Mouse (Mus musculus): Measurements from ENCODE around the gene Pigq. TPM values are rescaled to one million over a fixed set of nuclear protein-coding genes. Genes with fewer than 3 reads are reported as not detected.

Gene Pigq
- polyA plus RNA-seq, 1 experiment from 2014 or later = 59.9 TPM

- no peak for DNase-seq (ENCODE audit: low spot score)
- Histone ChIP-seq H3K27ac (ENCODE audit: low read depth) (no peak overlapping the region), H3K27me3 (replicated peaks; ENCODE audit: control insufficient read depth, insufficient read depth, low read length) (peaks cover 17% of the 10 kb centered on the region), H3K4me2 (ENCODE audit: low read length) (no peak overlapping the region), H3K9ac (ENCODE audit: low read length) (no peak overlapping the region), H3K9me3 (ENCODE audit: control insufficient read depth, low read length) (no peaks in the 10 kb centered on the region), H3K36me3 (ENCODE audit: control insufficient read depth, insufficient read depth, low read length) (no peaks in the 10 kb centered on the region), H3K4me1 (replicated peaks; ENCODE audit: control insufficient read depth, insufficient read depth, low read length) (no peaks in the 10 kb centered on the region), H3K4me3 (ENCODE audit: low read depth, low read length) (no peak overlapping the region)
- no peak for ATAC-seq (replicated peaks; ENCODE audit: low FRiP score, low TSS enrichment, low read depth)
- 74% methylated on average over 7 of the region's 7 CpGs for WGBS
Observed at GRCm38 (mm10) chr17:25946349-25946748, 1.6 kb upstream of the Pigq start.

GRCm38 (mm10) chr17:25945517-25946155 lies 900 bp upstream of the Pigq start:
- ATAC-seq (replicated peaks; ENCODE audit: low FRiP score, low TSS enrichment, low read depth) (no peak), DNase-seq (ENCODE audit: low spot score) (no peak)
- H3K9ac ChIP-seq (ENCODE audit: low read length) = no peak overlapping the region
- H3K27ac ChIP-seq (ENCODE audit: low read depth) = no peak overlapping the region
- peaks cover 10% of the 10 kb centered on the region for H3K27me3 ChIP-seq (replicated peaks; ENCODE audit: control insufficient read depth, insufficient read depth, low read length)
- no peaks in the 10 kb centered on the region for H3K9me3 ChIP-seq (ENCODE audit: control insufficient read depth, low read length)
- H3K36me3 ChIP-seq (ENCODE audit: control insufficient read depth, insufficient read depth, low read length) = no peaks in the 10 kb centered on the region
- H3K4me3 ChIP-seq (ENCODE audit: low read depth, low read length) = no peak overlapping the region
- 83% methylated on average over 8 of the region's 9 CpGs for WGBS
- peaks cover 7% of the 10 kb centered on the region for H3K4me1 ChIP-seq (replicated peaks; ENCODE audit: control insufficient read depth, insufficient read depth, low read length)
- H3K4me2 ChIP-seq (ENCODE audit: low read length) = no peak overlapping the region

- no peak overlapping the region for H3K4me3 ChIP-seq (ENCODE audit: low read depth, low read length)
- WGBS = 82% methylated on average over 9 of the region's 9 CpGs
- H3K9me3 ChIP-seq (ENCODE audit: control insufficient read depth, low read length) = no peaks in the 10 kb centered on the region
- H3K4me2 ChIP-seq (ENCODE audit: low read length) = no peak overlapping the region
- H3K36me3 ChIP-seq (ENCODE audit: control insufficient read depth, insufficient read depth, low read length) = 0 out of 2 replicates have a peak, but pooled peaks cover 4% of the 10 kb centered on the region
- peaks cover 9% of the 10 kb centered on the region for H3K4me1 ChIP-seq (replicated peaks; ENCODE audit: control insufficient read depth, insufficient read depth, low read length)
- ATAC-seq (replicated peaks; ENCODE audit: low FRiP score, low TSS enrichment, low read depth) = no peak
- no peak for DNase-seq (ENCODE audit: low spot score)
- H3K27ac ChIP-seq (ENCODE audit: low read depth) = no peak overlapping the region
- H3K27me3 ChIP-seq (replicated peaks; ENCODE audit: control insufficient read depth, insufficient read depth, low read length) = no peaks in the 10 kb centered on the region
- no peak overlapping the region for H3K9ac ChIP-seq (ENCODE audit: low read length)
Observed at GRCm38 (mm10) chr17:25943769-25944168, 967 bp downstream of the Pigq start.

- Histone ChIP-seq H3K27ac (ENCODE audit: low read depth) (no peak overlapping the region), H3K9ac (ENCODE audit: low read length) (no peak overlapping the region), H3K4me3 (ENCODE audit: low read depth, low read length) (no peak overlapping the region), H3K4me2 (ENCODE audit: low read length) (no peak overlapping the region), H3K9me3 (ENCODE audit: control insufficient read depth, low read length) (no peaks in the 10 kb centered on the region), H3K27me3 (replicated peaks; ENCODE audit: control insufficient read depth, insufficient read depth, low read length) (no peaks in the 10 kb centered on the region), H3K36me3 (ENCODE audit: control insufficient read depth, insufficient read depth, low read length) (0 out of 2 replicates have a peak, but pooled peaks cover 4% of the 10 kb centered on the region), H3K4me1 (replicated peaks; ENCODE audit: control insufficient read depth, insufficient read depth, low read length) (peaks cover 9% of the 10 kb centered on the region)
- no peak for DNase-seq (ENCODE audit: low spot score)
- 83% methylated on average over 3 of the region's 3 CpGs for WGBS
- no peak for ATAC-seq (replicated peaks; ENCODE audit: low FRiP score, low TSS enrichment, low read depth)
Observed at GRCm38 (mm10) chr17:25943221-25943620, 1.5 kb downstream of the Pigq start.

- H3K9me3 ChIP-seq (ENCODE audit: control insufficient read depth, low read length) = no peaks in the 10 kb centered on the region
- H3K4me1 ChIP-seq (replicated peaks; ENCODE audit: control insufficient read depth, insufficient read depth, low read length) = peaks cover 9% of the 10 kb centered on the region
- peak overlapping the region; percentile 63; the same call in 1 of the 2 replicates for H3K4me2 ChIP-seq (ENCODE audit: low read length)
- 79% methylated on average over 2 of the region's 2 CpGs for WGBS
- no peak overlapping the region for H3K4me3 ChIP-seq (ENCODE audit: low read depth, low read length)
- no peak overlapping the region for H3K9ac ChIP-seq (ENCODE audit: low read length)
- ATAC-seq (replicated peaks; ENCODE audit: low FRiP score, low TSS enrichment, low read depth) (no peak), DNase-seq (ENCODE audit: low spot score) (no peak)
- H3K27ac ChIP-seq (ENCODE audit: low read depth) = no peak overlapping the region
- H3K27me3 ChIP-seq (replicated peaks; ENCODE audit: control insufficient read depth, insufficient read depth, low read length) = no peaks in the 10 kb centered on the region
- H3K36me3 ChIP-seq (ENCODE audit: control insufficient read depth, insufficient read depth, low read length) = 0 out of 2 replicates have a peak, but pooled peaks cover 4% of the 10 kb centered on the region
Observed at GRCm38 (mm10) chr17:25942597-25943151, 2.1 kb downstream of the Pigq start.

GRCm38 (mm10) chr17:25941511-25942241 lies 3.1 kb downstream of the Pigq start:
- Histone ChIP-seq H3K4me3 (ENCODE audit: low read depth, low read length) (peak overlapping the region; percentile 97), H3K9ac (ENCODE audit: low read length) (peak overlapping the region; percentile 94), H3K27ac (ENCODE audit: low read depth) (peak overlapping the region; percentile 92), H3K9me3 (ENCODE audit: control insufficient read depth, low read length) (no peaks in the 10 kb centered on the region), H3K4me1 (replicated peaks; ENCODE audit: control insufficient read depth, insufficient read depth, low read length) (peaks cover 9% of the 10 kb centered on the region), H3K36me3 (ENCODE audit: control insufficient read depth, insufficient read depth, low read length) (peaks cover 8% of the 10 kb centered on the region), H3K27me3 (replicated peaks; ENCODE audit: control insufficient read depth, insufficient read depth, low read length) (no peaks in the 10 kb centered on the region), H3K4me2 (ENCODE audit: low read length) (peak overlapping the region; percentile 63)
- 3% methylated on average over 54 of the region's 54 CpGs for WGBS
- ATAC-seq (replicated peaks; ENCODE audit: low FRiP score, low TSS enrichment, low read depth) = peak; percentile 74
- DNase-seq (ENCODE audit: low spot score) = peak; percentile 91

GRCm38 (mm10) chr17:25934526-25934925 lies 10.2 kb downstream of the Pigq start:
- Histone ChIP-seq H3K27me3 (replicated peaks; ENCODE audit: control insufficient read depth, insufficient read depth, low read length) (no peaks in the 10 kb centered on the region), H3K4me1 (replicated peaks; ENCODE audit: control insufficient read depth, insufficient read depth, low read length) (no peaks in the 10 kb centered on the region), H3K4me2 (ENCODE audit: low read length) (no peak overlapping the region), H3K9ac (ENCODE audit: low read length) (no peak overlapping the region), H3K4me3 (ENCODE audit: low read depth, low read length) (no peak overlapping the region), H3K36me3 (ENCODE audit: control insufficient read depth, insufficient read depth, low read length) (peaks cover 73% of the 10 kb centered on the region), H3K27ac (ENCODE audit: low read depth) (no peak overlapping the region), H3K9me3 (ENCODE audit: control insufficient read depth, low read length) (no peaks in the 10 kb centered on the region)
- DNase-seq (ENCODE audit: low spot score) = no peak
- WGBS = 92% methylated on average over 1 of the region's 1 CpGs
- no peak for ATAC-seq (replicated peaks; ENCODE audit: low FRiP score, low TSS enrichment, low read depth)

- no peak for DNase-seq (ENCODE audit: low spot score)
- H3K9me3 ChIP-seq (ENCODE audit: control insufficient read depth, low read length) = no peaks in the 10 kb centered on the region
- no peaks in the 10 kb centered on the region for H3K27me3 ChIP-seq (replicated peaks; ENCODE audit: control insufficient read depth, insufficient read depth, low read length)
- H3K4me1 ChIP-seq (replicated peaks; ENCODE audit: control insufficient read depth, insufficient read depth, low read length) = peaks cover 5% of the 10 kb centered on the region; the same call in 1 of the 2 replicates
- WGBS = 72% methylated on average over 2 of the region's 2 CpGs
- no peak overlapping the region for H3K9ac ChIP-seq (ENCODE audit: low read length)
- ATAC-seq (replicated peaks; ENCODE audit: low FRiP score, low TSS enrichment, low read depth) = no peak
- H3K36me3 ChIP-seq (ENCODE audit: control insufficient read depth, insufficient read depth, low read length) = peaks cover 42% of the 10 kb centered on the region
- H3K4me3 ChIP-seq (ENCODE audit: low read depth, low read length) = no peak overlapping the region
- H3K27ac ChIP-seq (ENCODE audit: low read depth) = no peak overlapping the region
- no peak overlapping the region for H3K4me2 ChIP-seq (ENCODE audit: low read length)
Observed at GRCm38 (mm10) chr17:25925348-25925747, 19.4 kb downstream of the Pigq start.
